Mouse (Mus musculus) adrenal gland, adult (tissue): Measurements from ENCODE around the gene Desi2.
"Not testable (repeated sequence)": the region's sequence is repeated elsewhere in the genome, so short reads cannot be mapped to it uniquely, and the experiment has no call there.

Source experiments
- DNase-seq, 2 experiments: peaks; one replicate each; pipeline ENCODE4 v3.0.0; 2022 to 2023; ENCODE audit warnings: low spot score in 1 of 2; ENCODE audit not compliant: inconsistent age in 2 of 2

Desi2 gene

DNA sequence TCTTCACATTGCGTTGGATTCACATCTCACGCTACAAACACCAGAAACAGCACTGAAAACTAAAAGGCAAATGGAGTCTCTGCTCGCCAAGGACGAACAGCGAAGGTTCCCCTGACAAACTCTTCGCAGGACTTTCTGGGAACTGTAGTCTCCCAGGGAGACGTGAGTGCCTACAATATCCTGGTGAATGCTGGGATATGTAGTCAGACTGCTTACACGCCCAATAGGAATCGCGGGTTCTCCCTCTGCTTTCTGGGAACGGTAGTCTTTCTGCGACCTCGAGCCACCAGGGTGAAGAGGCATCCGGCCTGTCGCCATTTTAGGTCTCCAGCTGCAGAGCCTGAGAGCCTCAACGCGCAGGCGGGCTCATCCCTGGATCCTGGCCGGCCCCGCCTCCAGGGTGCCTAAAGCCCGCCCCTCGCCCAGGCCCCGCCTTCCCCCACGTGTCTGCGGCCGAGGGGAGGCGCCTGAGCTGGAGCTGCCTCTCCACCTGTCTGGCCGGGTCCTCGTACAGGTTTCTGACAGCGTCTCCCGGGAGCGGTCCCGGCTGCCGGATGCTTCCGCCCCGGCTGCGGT, at the start of gene Desi2:
Gene Desi2, plus strand, starts transcription at position 202 of the 576 bp plus-strand sequence.
- DNase-seq: peak; percentile 98 to 99

DNA sequence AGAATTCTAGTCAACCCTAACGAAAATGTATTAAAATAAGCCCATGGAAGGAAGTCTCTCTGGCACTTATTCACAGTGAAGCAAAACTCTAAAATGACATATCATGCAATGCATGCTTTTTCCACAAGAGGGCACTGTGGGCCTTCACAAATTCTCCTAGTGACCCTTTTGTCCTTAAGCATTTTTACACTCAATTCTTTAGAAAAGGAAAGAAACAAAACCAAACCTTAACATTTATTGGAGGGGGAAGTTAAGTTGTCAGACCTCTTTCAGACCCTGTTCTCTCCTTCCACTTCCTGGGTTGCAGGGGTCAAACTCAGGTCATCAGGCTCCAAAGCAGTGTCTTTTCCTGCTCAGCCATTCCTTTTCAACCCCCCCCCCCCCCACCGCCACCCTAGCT, 40.7 kb upstream of the Desi2 start:
- DNase-seq: peak; percentile 21 to 86

DNA sequence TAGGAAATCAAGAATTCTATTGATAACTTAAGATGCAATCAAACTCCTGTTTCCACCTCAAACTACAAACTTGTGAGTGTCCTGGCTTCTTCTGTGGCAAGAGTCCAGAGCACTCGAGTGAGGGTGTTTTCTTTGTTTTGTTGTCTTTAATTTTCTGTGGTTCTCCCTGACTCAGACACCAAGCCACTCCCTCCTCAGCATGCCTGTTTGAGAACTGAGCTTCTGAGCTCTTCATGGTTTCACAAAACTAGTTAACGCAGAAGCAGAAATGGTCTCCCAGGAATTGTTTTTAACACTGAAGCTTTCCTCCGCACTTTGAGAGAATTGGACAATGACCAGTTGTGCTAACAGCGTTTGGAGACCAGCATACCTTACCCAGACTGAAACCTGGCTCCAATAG, 40.3 kb upstream of the Desi2 start:
- peak in 1 of 2 experiments; percentile 47 for DNase-seq

DNA sequence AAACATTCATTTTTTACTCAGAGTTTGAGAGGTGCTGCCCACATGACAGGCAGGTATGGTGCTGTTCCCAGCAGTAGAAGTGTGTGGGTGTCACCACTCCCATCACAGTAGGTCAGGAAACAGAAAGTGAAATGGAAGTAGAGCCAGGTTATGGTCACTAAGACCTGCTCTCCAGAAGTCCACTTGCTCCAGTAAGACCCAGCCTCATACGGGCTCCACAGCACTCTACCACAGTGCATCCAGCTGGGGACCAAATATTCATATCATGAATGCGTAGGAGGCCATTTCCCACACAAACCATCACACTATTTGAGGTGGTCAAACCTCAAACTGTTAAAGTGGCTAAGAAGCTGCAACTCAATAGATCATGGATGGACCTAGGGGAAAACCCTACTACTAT, 5.0 kb upstream of the Desi2 start:
- no peak for DNase-seq

DNA sequence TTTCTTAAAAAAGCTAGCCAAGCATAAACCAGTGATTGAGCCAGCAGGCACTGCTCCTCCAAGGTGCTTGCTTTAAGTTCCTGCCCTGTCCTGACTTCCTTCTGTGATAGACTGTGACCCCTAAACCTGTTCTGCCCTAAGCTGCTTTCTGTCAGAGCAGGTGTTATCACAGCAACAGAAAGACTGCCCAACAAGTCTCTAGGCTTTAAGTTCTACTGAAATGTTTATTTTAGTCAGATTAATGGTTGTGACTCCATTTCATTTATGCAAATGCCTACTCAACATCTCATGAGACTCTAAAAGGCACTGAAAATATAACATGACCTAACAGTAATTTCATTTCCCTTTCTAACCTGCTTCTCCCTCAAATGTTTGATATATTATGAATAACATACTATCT, 1.6 kb upstream of the Desi2 start:
- DNase-seq: peak in 1 of 2 experiments; percentile 20

DNA sequence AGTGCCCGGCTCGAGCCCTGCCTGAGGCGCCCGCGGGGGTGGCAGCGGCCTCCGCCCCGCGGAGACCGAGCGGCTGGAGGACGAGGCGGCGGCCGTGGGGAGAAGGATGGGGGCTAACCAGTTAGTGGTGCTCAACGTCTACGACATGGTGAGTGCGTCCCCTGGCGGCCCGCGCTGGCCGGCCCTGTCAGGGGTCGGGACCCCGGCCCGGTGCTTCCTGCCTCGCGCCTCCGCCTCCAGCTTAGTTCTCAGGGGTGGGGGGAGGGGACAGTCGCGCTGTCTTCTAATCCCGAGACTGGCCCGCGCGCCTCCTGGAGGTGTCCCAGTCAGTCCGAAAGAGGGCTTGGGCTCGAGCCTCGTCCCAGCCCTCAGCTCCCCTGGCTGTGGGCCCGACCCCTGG, 593 bp downstream of the Desi2 start:
- DNase-seq: not testable (repeated sequence)

DNA sequence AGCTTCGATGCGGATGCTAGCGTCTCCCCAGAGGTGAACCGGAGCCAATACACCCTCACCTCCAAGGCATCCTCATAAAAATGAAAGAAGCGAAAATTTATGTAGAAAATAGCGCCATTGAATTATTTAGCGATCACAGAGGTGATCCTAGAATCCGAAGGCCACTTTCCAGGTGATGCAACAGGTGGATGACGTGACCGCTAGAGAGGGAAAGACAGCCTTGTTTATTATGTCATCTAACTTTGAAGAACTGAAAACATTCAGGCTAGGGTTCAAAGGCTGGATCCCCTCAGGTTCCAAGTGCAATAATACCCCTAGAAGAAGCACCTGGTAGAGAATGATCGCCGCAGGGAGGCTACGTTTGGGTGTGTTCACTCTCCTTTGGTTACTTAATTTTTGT, 1.2 kb downstream of the Desi2 start:
- DNase-seq: peak; percentile 29 to 73

GRCm38 (mm10) chr1:178205701-178206325, 18.6 kb downstream of the Desi2 start:
- peak; percentile 6 to 69 for DNase-seq

- DNase-seq: peak in 1 of 2 experiments; percentile 1
These were observed 20.6 kb downstream of the Desi2 start for GRCm38 (mm10) chr1:178207856-178208255.

- DNase-seq: peak in 1 of 2 experiments; percentile 2
These were observed 22.7 kb downstream of the Desi2 start for GRCm38 (mm10) chr1:178209966-178210365.

DNA sequence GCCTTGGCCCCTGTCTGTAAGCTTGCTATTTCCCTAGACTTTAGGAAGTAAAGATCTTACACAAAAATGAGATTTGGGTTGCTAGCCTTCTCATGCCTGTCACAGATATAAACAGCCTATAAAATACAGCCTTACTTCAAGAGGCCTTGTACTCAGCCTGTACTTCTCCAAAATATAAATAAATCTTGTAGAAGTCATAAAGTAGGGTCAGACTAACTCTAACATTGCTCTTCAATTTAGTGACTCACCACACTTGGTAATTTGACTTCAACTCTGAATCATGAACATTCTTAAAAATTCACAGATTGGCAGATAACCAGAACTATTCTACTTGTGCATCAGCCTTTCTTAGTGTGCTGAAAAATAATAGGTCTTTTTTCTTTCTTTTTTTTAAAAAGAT, 29.9 kb downstream of the Desi2 start:
- peak in 1 of 2 experiments; percentile 68 for DNase-seq

DNA sequence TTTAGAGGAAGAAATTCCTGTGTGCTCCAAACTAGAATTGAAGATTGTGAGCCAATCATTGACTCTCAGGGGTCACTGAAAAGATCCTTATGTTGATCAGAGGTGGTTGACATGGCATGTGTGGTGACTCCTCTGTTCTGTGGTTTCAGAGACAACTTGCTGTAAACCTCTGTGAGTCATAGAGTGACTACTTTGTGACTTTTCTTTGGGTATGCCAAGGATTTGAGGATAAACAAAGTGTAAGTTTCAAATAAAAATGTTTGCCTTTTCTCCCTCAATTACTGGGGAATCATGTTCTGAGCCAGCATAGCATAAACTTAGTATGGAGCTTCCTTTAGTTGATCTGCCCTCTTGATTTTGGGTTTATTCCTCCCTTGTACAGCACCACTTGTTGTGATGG, 31.1 kb downstream of the Desi2 start:
- peak in 1 of 2 experiments; percentile 69 for DNase-seq

DNA sequence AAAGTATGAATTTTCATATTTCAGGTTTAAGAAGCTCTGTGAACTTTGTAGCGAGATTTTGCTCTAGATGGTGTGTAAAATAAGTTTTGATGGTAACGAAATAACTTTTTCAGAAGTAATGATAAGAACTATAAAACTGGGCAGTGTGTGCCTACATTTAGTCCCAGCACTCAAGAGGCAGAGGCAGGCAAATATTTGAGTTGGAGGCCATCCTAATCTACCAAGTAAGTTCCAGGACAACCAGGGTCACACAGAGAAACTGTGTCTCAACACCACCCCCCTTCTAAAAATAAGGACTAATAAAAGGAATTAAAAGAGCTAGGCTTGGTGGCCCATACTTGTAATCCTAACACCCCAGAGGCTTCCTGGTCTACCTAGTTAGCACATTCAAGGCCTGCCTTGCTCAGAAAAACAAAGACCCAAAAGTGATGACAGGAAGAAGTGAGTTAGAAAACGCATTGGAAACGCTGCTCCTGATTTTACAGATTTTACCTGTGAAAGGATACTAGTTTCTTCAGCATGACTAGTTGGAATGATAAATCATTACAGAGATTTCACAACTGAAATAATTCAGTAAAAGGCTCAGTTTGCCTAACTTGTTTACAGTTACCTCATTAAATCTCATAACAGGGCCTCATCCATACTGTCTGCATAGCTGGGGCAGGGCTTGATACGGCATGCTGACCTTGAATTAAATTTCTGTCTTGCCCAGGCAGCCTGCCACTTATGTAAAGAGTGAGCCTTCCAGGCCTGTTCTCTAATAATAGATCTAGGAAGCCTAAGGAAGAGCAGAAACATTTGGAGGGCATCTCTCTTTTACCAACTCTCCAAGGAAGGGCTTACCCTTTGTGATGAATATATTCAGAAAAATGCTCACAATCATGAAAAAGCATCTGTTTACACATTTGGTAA, 32.2 kb downstream of the Desi2 start:
- peak in 1 of 2 experiments; percentile 75 for DNase-seq

DNA sequence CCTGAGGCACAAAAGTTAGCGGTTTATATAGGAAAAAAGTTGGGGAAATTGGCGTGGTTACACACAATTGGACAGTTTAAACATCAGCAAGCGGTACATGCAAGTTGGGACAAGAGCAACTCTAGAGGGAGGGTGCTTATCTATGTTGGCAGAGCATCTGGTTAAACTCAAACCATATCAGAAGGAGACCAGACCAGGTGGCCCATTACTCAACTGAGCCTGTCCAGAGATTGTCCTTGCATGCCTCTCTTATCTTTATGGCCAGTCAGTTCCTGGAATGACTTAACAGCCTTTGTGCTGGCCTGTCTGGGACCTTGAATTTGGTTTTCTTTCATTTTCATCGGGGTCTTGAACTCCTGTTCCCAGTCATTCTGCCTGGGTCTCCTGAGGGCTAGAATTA, 41.7 kb downstream of the Desi2 start:
- DNase-seq: not testable (repeated sequence)

GRCm38 (mm10) chr1:178234109-178234508, 46.9 kb downstream of the Desi2 start:
- DNase-seq: peak in 1 of 2 experiments; percentile 70

DNA sequence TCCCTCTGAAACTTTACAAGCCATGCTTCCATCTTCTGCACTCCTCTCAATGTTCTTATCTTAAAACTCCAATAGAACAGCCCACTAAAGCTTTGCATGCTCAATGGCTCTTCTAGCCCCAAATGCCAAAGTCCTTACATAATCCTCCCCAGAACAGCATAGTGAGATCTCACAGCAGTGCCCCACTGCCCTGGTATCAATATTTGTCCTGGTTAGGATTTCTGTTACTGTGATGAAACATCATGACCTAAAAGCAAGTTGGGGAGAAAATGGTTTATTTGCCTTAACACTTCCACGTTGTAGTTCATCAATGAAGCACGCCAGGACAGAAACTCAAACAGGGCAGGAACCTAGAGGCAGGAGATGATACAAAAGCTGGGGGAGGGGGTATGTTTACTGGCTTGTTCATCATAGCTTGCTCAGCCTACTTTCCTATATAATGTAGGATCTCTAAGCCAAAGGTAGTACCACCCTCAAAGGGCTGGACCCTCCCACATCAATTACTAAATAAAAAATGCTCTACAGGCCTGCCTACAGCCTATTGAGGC, 48.8 kb downstream of the Desi2 start:
- DNase-seq: no peak

DNA sequence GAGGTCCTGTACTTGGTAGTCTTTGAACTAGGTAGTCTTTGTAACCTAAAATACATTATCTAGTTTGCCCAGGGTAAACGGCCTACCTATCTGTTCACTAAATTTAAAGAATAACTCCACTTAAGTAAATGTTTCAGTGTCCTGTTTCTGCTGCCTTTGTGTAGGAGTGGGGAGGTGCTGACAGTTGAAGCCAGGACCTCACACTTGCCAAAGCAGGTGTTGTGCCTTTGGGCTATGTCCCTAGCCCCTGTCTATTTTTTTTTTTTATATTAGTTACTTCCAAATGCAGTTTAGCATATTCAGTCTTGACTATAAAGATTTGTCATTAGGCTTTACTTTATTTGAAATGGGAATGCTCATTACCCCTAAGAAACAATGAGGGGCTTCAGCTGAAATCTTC, 51.5 kb downstream of the Desi2 start:
- DNase-seq: no peak

GRCm38 (mm10) chr1:178241884-178242508, 54.8 kb downstream of the Desi2 start:
- peak in 1 of 2 experiments; percentile 58 for DNase-seq

GRCm38 (mm10) chr1:178248107-178248820, 61.0 kb downstream of the Desi2 start:
- no peak for DNase-seq

- DNase-seq: no peak
These were observed 67.4 kb downstream of the Desi2 start for GRCm38 (mm10) chr1:178254598-178254997.
